Mouse (Mus musculus): ENCODE results near the gene Ccdc154.

Gene Ccdc154

DNA sequence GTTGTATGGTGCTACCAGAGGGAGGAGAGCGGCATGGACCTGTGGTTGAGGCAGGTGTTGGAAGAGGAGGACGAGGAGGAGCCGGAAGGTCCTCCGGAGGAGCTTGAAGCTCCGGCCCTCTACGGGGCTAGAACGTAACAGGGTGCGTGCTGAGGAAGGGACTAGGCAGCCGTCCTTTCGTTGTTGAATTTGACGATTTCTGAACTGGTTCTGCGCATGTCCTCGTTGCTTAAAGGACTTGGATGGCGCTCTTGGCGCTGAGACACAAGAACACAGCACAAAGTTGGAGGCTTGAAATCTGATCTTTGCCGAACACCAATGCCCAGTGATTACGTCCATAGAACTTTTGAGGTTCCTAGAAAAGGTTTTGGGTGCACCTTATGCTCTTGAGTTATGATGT is 22.7 kb downstream of the Ccdc154 start:
- DNase-seq, result no peak

DNA sequence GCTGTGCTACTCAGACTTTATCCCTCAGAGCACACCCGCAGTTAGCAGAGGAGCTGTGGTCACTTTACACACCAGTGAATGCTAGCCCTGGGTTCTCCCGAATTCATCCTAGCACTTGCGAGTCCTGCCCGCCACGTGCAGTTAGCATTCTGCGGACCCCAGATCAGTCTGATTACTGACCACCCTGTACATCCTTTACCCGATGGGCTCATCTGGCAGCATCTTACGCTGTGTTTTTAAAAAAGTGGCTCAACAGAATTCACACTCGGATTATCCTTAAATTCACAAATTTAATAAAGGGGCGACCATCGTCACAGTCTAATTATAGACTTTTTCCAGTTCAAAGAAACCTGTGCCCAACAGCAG is 25.5 kb downstream of the Ccdc154 start:
- DNase-seq, result no peak

DNA sequence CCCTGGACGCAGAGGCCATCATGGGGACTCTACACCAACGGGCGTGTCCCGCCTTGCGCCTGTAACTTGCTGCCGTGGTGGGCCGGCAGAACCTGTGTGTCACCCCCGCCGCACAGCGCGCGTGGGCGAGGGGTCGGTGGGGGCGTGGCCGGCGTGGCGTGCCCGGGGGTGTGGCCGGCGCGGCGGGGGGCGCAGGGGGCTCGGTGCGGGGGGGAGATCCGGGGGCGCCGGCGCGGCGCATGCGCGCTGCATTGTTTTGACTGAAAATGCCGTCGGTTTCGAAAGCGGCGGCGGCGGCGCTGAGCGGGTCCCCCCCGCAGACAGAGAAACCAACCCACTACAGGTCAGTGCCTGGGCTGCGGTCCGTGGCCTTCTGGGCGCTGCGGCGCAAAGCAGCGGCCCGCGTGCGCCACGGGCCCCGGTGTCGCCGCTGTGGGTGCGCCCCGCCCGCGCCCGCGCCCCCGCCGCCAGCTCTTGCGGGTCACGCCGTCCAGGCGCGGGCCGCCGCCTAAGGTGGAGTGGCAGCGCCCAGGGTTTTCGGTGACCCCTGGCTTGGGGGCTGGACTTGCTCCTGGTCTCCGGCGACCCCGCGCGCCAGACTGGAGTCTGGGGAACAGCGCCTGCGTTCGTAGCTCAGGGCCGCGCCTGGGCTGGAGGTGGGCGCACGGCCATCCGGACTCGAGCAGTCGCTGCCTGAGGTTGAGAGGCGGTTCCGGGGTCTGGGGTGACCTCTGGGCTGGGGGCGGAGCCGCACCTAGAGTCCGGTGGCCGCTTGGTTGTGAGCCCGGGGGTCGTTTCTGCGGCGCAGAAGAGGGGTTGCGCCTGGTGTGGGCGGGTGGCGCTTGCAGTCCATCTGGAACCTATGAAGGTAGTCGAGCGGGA is 26.1 kb downstream of the Ccdc154 start, which contains the start of gene Unkl:
TSS of gene Unkl (plus strand) at position 248 of the 882 bp plus-strand sequence.
- DNase-seq, result peak; percentile 84 to 85

DNA sequence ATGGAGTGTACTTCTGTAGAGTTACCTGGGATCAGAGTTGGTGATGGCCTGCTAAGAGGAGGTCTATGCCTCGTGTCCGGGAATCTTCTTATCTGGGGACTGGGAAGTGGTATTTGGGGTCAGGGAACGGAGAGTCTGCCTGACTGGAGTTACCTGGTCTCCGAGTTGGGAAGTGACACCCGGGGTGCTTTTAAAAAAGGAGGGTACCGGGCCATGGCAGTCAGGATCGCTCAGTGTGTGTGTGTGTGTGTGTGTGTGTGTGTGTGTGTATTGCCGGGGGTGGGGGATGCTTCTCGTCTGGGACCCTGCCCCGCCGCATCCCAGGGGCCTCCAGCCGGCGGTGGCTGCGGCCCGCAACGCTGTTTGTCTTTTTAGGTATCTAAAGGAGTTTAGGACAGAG is 26.8 kb downstream of the Ccdc154 start:
- no peak for DNase-seq

DNA sequence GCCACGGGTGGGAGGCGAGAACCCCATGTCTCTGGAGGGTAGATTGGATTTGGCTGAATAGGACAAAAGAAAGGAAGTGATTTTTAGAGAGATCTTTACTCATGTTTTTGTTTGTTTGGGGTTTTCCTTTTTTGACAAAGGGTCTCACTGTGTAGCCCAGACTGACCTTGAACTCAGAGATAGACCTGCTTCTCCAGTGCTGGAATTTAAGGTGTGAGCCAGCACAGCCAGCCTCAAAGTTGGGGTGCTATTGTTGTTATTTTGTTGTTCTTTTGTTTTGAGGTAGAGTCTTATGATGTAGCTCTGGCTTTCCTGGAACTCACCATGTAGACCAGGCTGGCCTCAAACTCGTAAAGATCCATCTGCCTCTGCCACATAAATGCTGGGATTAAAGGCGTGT is 40.1 kb downstream of the Ccdc154 start:
- DNase-seq, result no peak

DNA sequence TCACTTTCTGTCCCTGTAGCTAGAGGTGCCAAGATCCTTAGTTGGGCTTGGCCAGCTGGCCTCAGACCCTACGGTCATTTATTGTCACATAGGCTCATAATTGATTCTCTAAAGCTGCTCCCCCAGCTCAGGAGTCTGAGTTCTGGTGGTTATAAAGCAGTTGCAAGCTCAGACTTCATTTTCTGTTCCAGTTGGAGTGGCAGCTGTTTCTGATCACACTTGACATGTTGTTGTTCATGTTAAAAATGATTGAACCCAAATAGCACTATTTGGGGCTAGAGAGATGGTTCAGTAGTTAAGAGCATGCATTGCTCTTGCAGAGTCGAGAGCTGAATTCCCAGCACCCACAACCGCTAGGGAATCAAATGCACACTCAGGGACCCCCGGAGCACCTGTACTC is 47.7 kb downstream of the Ccdc154 start:
- DNase-seq, result no peak

DNA sequence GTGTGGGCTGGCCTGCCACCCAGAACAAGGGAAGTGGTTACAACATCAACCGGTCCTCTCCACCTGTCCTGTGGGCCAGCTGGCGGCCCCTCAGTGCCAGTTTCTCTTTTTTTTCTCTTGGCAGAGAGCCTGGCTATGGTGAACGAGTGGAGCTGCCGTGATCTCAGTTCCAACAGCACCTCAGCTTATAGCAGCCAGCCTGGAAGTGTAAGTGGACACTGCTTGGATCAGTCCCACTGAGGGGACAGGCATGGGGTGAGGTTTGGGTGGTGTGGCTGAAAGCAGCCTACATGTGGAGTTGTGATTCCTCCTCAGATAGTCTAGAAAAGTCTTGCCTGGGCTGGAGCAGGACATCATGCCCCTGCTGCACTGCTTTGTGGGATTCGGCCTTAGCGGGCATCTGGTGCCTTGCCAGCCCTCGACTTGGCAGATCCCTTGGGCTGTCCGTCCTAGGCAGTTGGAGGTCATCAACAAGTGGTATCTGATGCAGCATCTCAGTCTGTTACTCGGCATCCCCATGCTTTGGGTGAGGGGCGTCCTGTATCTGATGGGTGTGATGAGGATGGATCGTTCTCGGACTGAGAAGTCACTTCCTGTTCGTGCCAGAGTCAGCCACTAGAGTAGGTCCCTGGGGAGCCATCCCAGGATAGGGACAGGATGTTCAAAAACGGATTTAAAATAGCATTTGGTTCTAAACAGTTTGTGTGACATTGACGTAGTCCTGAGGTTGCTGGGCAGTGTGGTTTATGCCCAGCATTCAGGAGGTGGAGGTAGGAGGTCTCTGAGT is 48.6 kb downstream of the Ccdc154 start:
- peak in 1 of 2 experiments; percentile 26 for DNase-seq

DNA sequence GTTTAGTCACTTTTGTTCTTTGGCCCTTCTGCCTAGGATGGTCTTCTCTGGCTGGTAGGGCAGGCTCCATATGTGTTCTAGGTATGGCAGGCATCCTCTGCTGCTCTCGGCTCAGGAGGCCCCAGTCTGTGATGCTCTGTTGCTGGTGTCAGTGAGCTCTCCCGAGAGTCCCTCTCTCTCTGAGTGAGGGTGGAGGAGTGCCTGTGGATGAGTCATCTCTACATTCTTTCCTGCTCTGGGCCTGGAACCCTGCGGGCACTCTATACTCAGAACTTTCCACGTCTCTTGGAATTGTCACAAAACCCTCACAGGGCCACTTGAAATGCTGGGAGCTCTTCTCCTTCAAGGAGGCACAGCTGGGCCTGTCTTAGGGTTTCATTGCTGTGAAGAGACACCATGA is 49.4 kb downstream of the Ccdc154 start:
- no peak for DNase-seq

DNA sequence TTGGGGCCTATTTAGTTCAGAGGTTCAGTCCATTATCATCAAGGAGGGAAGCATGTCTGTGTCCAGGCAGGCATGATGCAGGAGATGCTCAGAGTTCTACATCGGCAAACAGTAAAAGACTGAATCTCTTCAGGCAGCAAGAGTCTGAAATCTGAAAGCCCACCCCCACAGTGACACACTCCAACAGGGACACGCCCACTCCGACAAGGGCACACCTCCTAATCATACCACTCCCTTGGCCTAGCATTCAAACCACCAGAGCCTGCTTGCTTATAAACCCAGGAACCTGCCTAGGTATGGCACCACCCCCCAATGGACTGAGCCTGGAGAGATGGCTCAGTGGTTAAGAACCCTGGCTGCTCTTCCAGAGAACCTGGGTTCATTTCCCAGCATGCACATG is 53.2 kb downstream of the Ccdc154 start:
- DNase-seq, result no peak

DNA sequence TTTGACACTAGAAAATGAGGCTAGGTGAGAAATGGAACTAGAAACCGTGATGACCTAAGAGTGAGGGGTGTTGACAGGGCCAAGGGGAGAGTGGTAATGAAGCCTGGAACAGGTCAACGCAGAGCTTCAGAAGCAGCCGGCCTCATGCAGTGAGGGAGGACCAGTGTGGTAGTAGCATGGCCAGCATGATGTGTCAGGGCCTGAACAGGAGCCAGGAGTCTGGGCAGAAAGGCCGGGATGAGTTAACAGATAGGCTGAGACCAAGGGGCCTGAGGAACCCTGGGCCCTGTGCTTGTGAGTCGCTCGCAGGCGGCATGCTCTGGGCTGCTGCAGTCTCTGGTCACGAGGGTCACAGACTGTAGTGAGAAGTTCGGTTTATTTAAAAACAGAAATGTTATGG is 56.7 kb downstream of the Ccdc154 start:
- DNase-seq, result no peak

DNA sequence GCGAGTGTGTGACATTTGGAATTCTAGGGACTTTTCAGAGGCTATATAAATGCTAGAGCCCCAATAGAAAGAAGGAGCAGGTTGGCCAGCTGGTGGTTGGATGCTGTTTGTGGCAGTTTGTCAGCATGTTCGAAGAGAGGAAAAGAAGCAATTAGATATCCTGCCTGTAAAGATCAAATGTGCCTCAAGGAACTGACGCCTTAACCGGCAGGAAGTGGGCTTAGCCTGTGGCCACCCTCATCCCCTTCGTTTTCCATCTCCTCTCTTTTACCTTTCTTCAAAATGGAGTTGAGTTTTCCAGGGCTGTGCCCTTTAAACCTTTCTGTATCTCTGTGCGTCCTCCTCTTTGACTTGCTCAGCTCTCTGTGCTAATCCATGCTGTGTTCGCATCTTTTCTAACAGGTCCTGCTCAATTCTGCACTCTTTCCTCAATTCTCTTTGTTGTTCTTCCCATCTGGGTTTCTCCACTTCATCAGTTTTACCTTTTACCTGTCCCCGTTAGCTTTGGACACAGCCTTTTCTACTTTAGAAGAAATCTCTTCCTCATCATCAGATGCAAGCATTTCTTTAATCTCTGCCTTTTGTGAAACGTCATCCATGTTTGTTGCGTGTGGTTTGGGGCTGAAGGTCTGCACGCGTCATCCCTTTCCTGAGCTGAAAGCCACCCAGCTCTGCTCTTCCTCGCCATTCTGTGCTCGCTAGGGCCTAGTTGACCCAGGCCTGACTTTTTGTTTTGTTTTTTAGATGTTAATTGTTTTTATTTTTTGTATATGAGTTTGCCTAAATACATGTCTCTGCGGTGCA is 57.4 kb downstream of the Ccdc154 start:
- DNase-seq, result no peak

DNA sequence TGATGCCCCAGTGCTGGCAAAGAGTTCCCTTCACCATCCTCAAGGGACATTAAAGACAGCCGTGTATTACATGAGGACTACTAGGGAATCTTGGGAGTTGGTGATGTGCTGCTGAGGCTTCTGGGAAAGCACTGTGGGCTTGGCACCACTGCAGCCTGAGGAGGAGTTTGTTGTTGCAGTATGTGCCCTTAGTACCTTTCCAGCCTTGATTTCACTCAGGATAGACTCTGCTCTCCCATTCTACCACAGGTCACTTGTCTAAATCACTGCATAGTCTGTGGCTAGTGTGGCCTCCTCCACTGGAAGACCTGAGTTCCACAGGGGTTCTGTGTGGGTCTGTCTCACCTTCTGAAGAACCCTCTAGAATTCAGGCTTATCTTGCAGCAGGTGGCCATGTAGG is 58.5 kb downstream of the Ccdc154 start:
- DNase-seq, result no peak

Data from B cell, adult 2 months (primary cell).